Mouse (Mus musculus): ENCODE measurements around the gene Ush1c. TPM values are rescaled to one million over a fixed set of nuclear protein-coding genes. Genes with fewer than 3 reads are reported as not detected.

Ush1c gene
- total RNA-seq (2023): not detected

GRCm38 (mm10) chr7:46238346-46238745 lies at the start of gene Ush1c:
Ush1c (minus strand) TSS chr7:46238503.

GRCm38 (mm10) chr7:46240696-46241095 lies 2.4 kb upstream of the Ush1c start, which contains the start of gene Otog:
Otog (plus strand) TSS chr7:46240987.

GRCm38 (mm10) chr7:46179431-46180275 lies 58.6 kb downstream of the Ush1c start, which contains the start of gene Abcc8:
Abcc8 (minus strand) TSS chr7:46180033.

Other genes with a start within 250 kb of the Ush1c start
- not detected for gene Abcc6, start 208.2 kb downstream of the Ush1c start, total RNA-seq (2023)
- 10 to 100 TPM; 45.8 to 47.0 TPM for gene Nomo1, start 204.8 kb downstream of the Ush1c start, total RNA-seq (2023)
- gene Kcnj11, start 137.7 kb downstream of the Ush1c start, total RNA-seq (2023): not detected
- 1 to 10 TPM in 1 of 2 experiments, under 1 TPM in 1; 0.95 to 1.2 TPM for gene Abcc8, start 58.5 kb downstream of the Ush1c start, total RNA-seq (2023)
- gene Otog, start 2.5 kb upstream of the Ush1c start, total RNA-seq (2023): under 1 TPM in 1 of 2 experiments, not detected in 1; 0.06 TPM
- gene Myod1, start 138.0 kb upstream of the Ush1c start, total RNA-seq (2023): not detected
- 1 to 10 TPM; 7.3 to 7.9 TPM for gene Kcnc1, start 158.0 kb upstream of the Ush1c start, total RNA-seq (2023)

Measured in T-cell, adult 66 days (primary cell).